ENCODE assay signal across 26 mouse cellular contexts in the genomic region with DNA sequence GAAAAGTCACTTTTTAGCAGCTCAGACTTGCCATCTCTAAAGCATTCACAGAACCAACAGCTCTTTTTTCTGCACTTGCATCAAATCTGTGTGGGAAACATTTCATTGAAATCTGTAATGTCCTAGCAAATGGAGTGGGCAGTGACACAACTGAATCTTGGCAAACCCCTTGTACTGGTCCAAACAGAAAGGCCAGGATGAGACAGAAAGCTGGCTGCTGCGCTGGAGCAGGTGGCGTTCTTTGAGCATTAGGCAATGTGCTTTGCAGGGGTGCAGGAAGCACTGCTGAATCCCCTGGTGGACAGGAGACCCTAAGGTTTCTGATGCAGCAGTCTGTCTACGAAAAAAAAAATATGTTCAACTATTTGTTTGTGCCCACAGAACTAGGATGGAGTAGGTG.
A peak's percentile ranks its signal among the peaks of the same experiment; 100 is the strongest.
DNase-seq lines count a peak whose midpoint lies in the region; ATAC-seq and TF ChIP-seq lines count a peak whose summit lies in the region.
"Had no signal": no experiment of that assay in that cellular context is flagged by ENCODE, and none has a peak within 500 bp of the region (broad histone marks: within the 10 kb centered on the region; RNA-seq: fewer than 3 reads in every experiment).

No protein-coding gene starts in this region.

- no peaks in the 10 kb centered on the region for H3K9me3 ChIP-seq in forebrain, embryonic 14.5 days (replicated peaks; ENCODE audit: control insufficient read depth, low read length)
- H3K9me3 ChIP-seq: embryonic facial prominence, embryonic 15.5 days; heart, embryonic 13.5 days; hindbrain, embryonic 15.5 days; limb, embryonic 10.5 days; stomach, embryonic 15.5 days had no signal

- H3K4me1 ChIP-seq in cerebellum, adult 2 months (ENCODE audit: control insufficient read depth, insufficient read depth, low read length), result peaks cover 8% of the 10 kb centered on the region; the same call in 1 of the 2 replicates
- no peaks in the 10 kb centered on the region for H3K4me1 ChIP-seq in forebrain, embryonic 14.5 days (ENCODE audit: control insufficient read depth, insufficient read depth, low read length)
- H3K4me1 ChIP-seq: embryonic facial prominence, embryonic 15.5 days; heart, embryonic 13.5 days; hindbrain, embryonic 15.5 days; limb, embryonic 10.5 days; stomach, embryonic 15.5 days had no signal

- no peaks in the 10 kb centered on the region for H3K36me3 ChIP-seq in forebrain, embryonic 14.5 days (ENCODE audit: control insufficient read depth, insufficient read depth, low read length)
- H3K36me3 ChIP-seq: embryonic facial prominence, embryonic 15.5 days; heart, embryonic 13.5 days; hindbrain, embryonic 15.5 days; limb, embryonic 10.5 days; stomach, embryonic 15.5 days had no signal

- ATAC-seq in forebrain, embryonic 14.5 days, result no peak
- ATAC-seq: CD4-positive, CD25-positive, alpha-beta regulatory T cell, adult 4 months; forebrain, embryonic 16.5 days; intestine, embryonic 16.5 days; midbrain, embryonic 16.5 days had no signal

- peak; percentile 15; the same call in 1 of the 2 replicates for TF ChIP-seq POLR2A in cerebellum, adult 2 months (IDR thresholded peaks at IDR 0.05; ENCODE audit: borderline replicate concordance, insufficient read depth, low read length)

- H3K27ac ChIP-seq in left cerebral cortex, adult 2 months, result no peak overlapping the region
- H3K27ac ChIP-seq in cerebellum, adult 2 months (ENCODE audit: insufficient read depth, low read length), result peak overlapping the region; percentile 68
- no peak overlapping the region for H3K27ac ChIP-seq in forebrain, embryonic 14.5 days (ENCODE audit: low read depth, low read length)
- H3K27ac ChIP-seq: embryonic facial prominence, embryonic 15.5 days; heart, embryonic 13.5 days; hindbrain, embryonic 15.5 days; limb, embryonic 10.5 days; stomach, embryonic 15.5 days had no signal

- TF ChIP-seq CTCF in left cerebral cortex, adult 2 months (IDR thresholded peaks at IDR 0.05), result no peak
- peak; percentile 10; the same call in 1 of the 2 replicates for TF ChIP-seq CTCF in cerebellum, adult 2 months (IDR thresholded peaks at IDR 0.05; ENCODE audit: borderline replicate concordance, insufficient read depth, low read depth, low read length)

- intact Hi-C loops in left cerebral cortex, postnatal 4 days (cut with DNase I), result no loop called here
- intact Hi-C loops in left cerebral cortex, adult 2 months (cut with DNase I), result no loop called here

- H3K27me3 ChIP-seq in cerebellum, adult 2 months (ENCODE audit: control insufficient read depth, insufficient read depth, low read length), result no peaks in the 10 kb centered on the region
- no peaks in the 10 kb centered on the region for H3K27me3 ChIP-seq in forebrain, embryonic 14.5 days (replicated peaks; ENCODE audit: control insufficient read depth, insufficient read depth, low read length)
- H3K27me3 ChIP-seq: embryonic facial prominence, embryonic 15.5 days; heart, embryonic 13.5 days; hindbrain, embryonic 15.5 days; stomach, embryonic 15.5 days had no signal

- DNase-seq in frontal cortex, adult 2 months (ENCODE audit: extremely low spot score in 1 of 2, low spot score in 1 of 2), result peak; percentile 7 to 8
- no peak for DNase-seq in frontal cortex, postnatal 10 days (ENCODE audit: low spot score in 2 of 2)
- peak; percentile 31 for DNase-seq in left cerebral cortex, postnatal 4 days
- no peak for DNase-seq in left cerebral cortex, adult 2 months (ENCODE audit: extremely low spot score in 1 of 2, low spot score in 2 of 2)
- peak; percentile 74 to 90 for DNase-seq in cerebellum, adult 2 months
- DNase-seq in cerebellum, postnatal 25 days, result peak; percentile 79 to 80
- no peak for DNase-seq in forebrain, embryonic 14.5 days (ENCODE audit: low spot score)
- no peak for DNase-seq in heart, postnatal 4 days
- DNase-seq: adrenal gland, postnatal 14 days; gastrocnemius, postnatal 10 days; heart, adult 18-20 months; heart, postnatal 14 days; kidney, postnatal 36 days; liver; lung, postnatal 4 days; thymus, adult 18-20 months; thymus, postnatal 36 days had no signal

- 8% methylated on average over 3 of the region's 3 CpGs for WGBS in cerebellum, adult 2 months
- WGBS in forebrain, embryonic 14.5 days, result 92% methylated on average over 3 of the region's 3 CpGs

- no peak overlapping the region for H3K4me2 ChIP-seq in forebrain, embryonic 14.5 days (ENCODE audit: low read length)
- H3K4me2 ChIP-seq: embryonic facial prominence, embryonic 15.5 days; heart, embryonic 13.5 days; hindbrain, embryonic 15.5 days; stomach, embryonic 15.5 days had no signal

- no peak overlapping the region for H3K9ac ChIP-seq in forebrain, embryonic 14.5 days (ENCODE audit: low read length)
- H3K9ac ChIP-seq: embryonic facial prominence, embryonic 15.5 days; heart, embryonic 13.5 days; hindbrain, embryonic 15.5 days; stomach, embryonic 15.5 days had no signal

- no peak overlapping the region for H3K4me3 ChIP-seq in left cerebral cortex, adult 2 months
- H3K4me3 ChIP-seq in cerebellum, adult 2 months (replicated peaks; ENCODE audit: insufficient read depth, low read depth, low read length), result no peak overlapping the region
- H3K4me3 ChIP-seq in forebrain, embryonic 14.5 days (ENCODE audit: low read depth, low read length), result no peak overlapping the region
- H3K4me3 ChIP-seq: embryonic facial prominence, embryonic 15.5 days; heart, embryonic 13.5 days; hindbrain, embryonic 15.5 days; limb, embryonic 10.5 days; stomach, embryonic 15.5 days had no signal

Comparison
In these comparisons a context has a peak if more than half of its experiments do, and no peak if none do; other contexts are left out.
1. DNase-seq: peak in frontal cortex, adult 2 months (2 of 2), left cerebral cortex, postnatal 4 days (single experiment), cerebellum, adult 2 months (2 of 2) and cerebellum, postnatal 25 days (2 of 2); none in frontal cortex, postnatal 10 days (0 of 2), left cerebral cortex, adult 2 months (0 of 2), forebrain, embryonic 14.5 days (single experiment) and heart, postnatal 4 days (single experiment).